ENCODE assay signal across 9 mouse cellular contexts in genomic region chr14:14064486-14065141, GRCm38 (mm10). TPM values are rescaled to one million over a fixed set of nuclear protein-coding genes. Genes with fewer than 3 reads are reported as not detected.
DNase-seq lines count a peak whose midpoint lies in the region; ATAC-seq lines count a peak whose summit lies in the region.
"Had no signal": no experiment of that assay in that cellular context is flagged by ENCODE, and none has a peak within 500 bp of the region (broad histone marks: within the 10 kb centered on the region; RNA-seq: fewer than 3 reads in every experiment).

No protein-coding gene starts in this region.

- intact Hi-C loops in left cerebral cortex, postnatal 4 days (cut with DNase I) = no loop called here
- intact Hi-C loops in heart, postnatal 14 days (cut with DNase I) = no loop called here

- DNase-seq in hindbrain, embryonic 11.5 days (ENCODE audit: low spot score) = no peak
- peak; percentile 36 for DNase-seq in embryo, embryonic 10.5 days (ENCODE audit: low spot score)
- DNase-seq in midbrain, embryonic 11.5 days (ENCODE audit: low spot score, missing footprints) = peak; percentile 89
- no peak for DNase-seq in left cerebral cortex, postnatal 4 days
- DNase-seq in frontal cortex, postnatal 25 days (ENCODE audit: low spot score in 2 of 2) = no peak
- no peak for DNase-seq in heart, postnatal 14 days

- H3K4me1 ChIP-seq in hindbrain, embryonic 13.5 days (replicated peaks) = peaks cover 28% of the 10 kb centered on the region
- H3K4me1 ChIP-seq in hindbrain, embryonic 11.5 days (replicated peaks; ENCODE audit: control insufficient read depth, insufficient read depth, low read length) = no peaks in the 10 kb centered on the region
- peaks cover 10% of the 10 kb centered on the region for H3K4me1 ChIP-seq in hindbrain, embryonic 16.5 days (ENCODE audit: control insufficient read depth, insufficient read depth, low read depth, low read length)
- H3K4me1 ChIP-seq in midbrain, embryonic 11.5 days (ENCODE audit: control insufficient read depth, insufficient read depth, low read length) = peaks cover 33% of the 10 kb centered on the region

- no peak overlapping the region for H3K9ac ChIP-seq in hindbrain, embryonic 13.5 days
- no peak overlapping the region for H3K9ac ChIP-seq in hindbrain, embryonic 11.5 days (ENCODE audit: low read depth, low read length)
- H3K9ac ChIP-seq in hindbrain, embryonic 16.5 days (ENCODE audit: low read depth, low read length) = no peak overlapping the region
- peak overlapping the region; percentile 27; the same call in 1 of the 2 replicates for H3K9ac ChIP-seq in midbrain, embryonic 11.5 days (ENCODE audit: low read length)

- H3K4me3 ChIP-seq in hindbrain, embryonic 13.5 days = no peak overlapping the region
- no peak overlapping the region for H3K4me3 ChIP-seq in hindbrain, embryonic 11.5 days (ENCODE audit: low read depth, low read length)
- H3K4me3 ChIP-seq in hindbrain, embryonic 16.5 days (ENCODE audit: low read length) = no peak overlapping the region
- no peak overlapping the region for H3K4me3 ChIP-seq in midbrain, embryonic 11.5 days (ENCODE audit: low read depth, low read length)

- H3K27me3 ChIP-seq in hindbrain, embryonic 13.5 days = no peaks in the 10 kb centered on the region
- no peaks in the 10 kb centered on the region for H3K27me3 ChIP-seq in hindbrain, embryonic 11.5 days (ENCODE audit: control insufficient read depth, insufficient read depth, low read length)
- no peaks in the 10 kb centered on the region for H3K27me3 ChIP-seq in hindbrain, embryonic 16.5 days (replicated peaks; ENCODE audit: control insufficient read depth, insufficient read depth, low read length)
- no peaks in the 10 kb centered on the region for H3K27me3 ChIP-seq in midbrain, embryonic 11.5 days (ENCODE audit: control insufficient read depth, insufficient read depth, low read length)
- H3K27me3 ChIP-seq: CH12.LX had no signal

- ATAC-seq in hindbrain, embryonic 13.5 days (ENCODE audit: low FRiP score) = no peak
- ATAC-seq in hindbrain, embryonic 11.5 days (ENCODE audit: low FRiP score) = no peak
- ATAC-seq in hindbrain, embryonic 16.5 days = 0 out of 2 replicates have a peak, but pooled peaks have one; percentile 11
- peak; percentile 3; the same call in 1 of the 2 replicates for ATAC-seq in midbrain, embryonic 11.5 days (ENCODE audit: low FRiP score)

- 33% methylated on average over 5 of the region's 5 CpGs for WGBS in hindbrain, embryonic 13.5 days
- 45% methylated on average over 5 of the region's 5 CpGs for WGBS in hindbrain, embryonic 11.5 days
- WGBS in hindbrain, embryonic 16.5 days = 27% methylated on average over 5 of the region's 5 CpGs
- 23% methylated on average over 5 of the region's 5 CpGs for WGBS in midbrain, embryonic 11.5 days

- no peaks in the 10 kb centered on the region for H3K9me3 ChIP-seq in hindbrain, embryonic 13.5 days
- no peaks in the 10 kb centered on the region for H3K9me3 ChIP-seq in hindbrain, embryonic 11.5 days (ENCODE audit: control insufficient read depth, low read length)
- H3K9me3 ChIP-seq in hindbrain, embryonic 16.5 days (ENCODE audit: control insufficient read depth, low read length) = no peaks in the 10 kb centered on the region
- no peaks in the 10 kb centered on the region for H3K9me3 ChIP-seq in midbrain, embryonic 11.5 days (ENCODE audit: control insufficient read depth, low read length)

- H3K36me3 ChIP-seq in hindbrain, embryonic 13.5 days = no peaks in the 10 kb centered on the region
- H3K36me3 ChIP-seq in hindbrain, embryonic 11.5 days (ENCODE audit: control insufficient read depth, insufficient read depth, low read length) = no peaks in the 10 kb centered on the region
- no peaks in the 10 kb centered on the region for H3K36me3 ChIP-seq in hindbrain, embryonic 16.5 days (ENCODE audit: control insufficient read depth, insufficient read depth, low read length)
- no peaks in the 10 kb centered on the region for H3K36me3 ChIP-seq in midbrain, embryonic 11.5 days (ENCODE audit: control insufficient read depth, insufficient read depth, low read length)

- no peak overlapping the region for H3K4me2 ChIP-seq in hindbrain, embryonic 13.5 days
- H3K4me2 ChIP-seq in hindbrain, embryonic 11.5 days (replicated peaks; ENCODE audit: low read depth, low read length) = no peak overlapping the region
- no peak overlapping the region for H3K4me2 ChIP-seq in hindbrain, embryonic 16.5 days (ENCODE audit: low read length)
- H3K4me2 ChIP-seq in midbrain, embryonic 11.5 days = no peak overlapping the region

- 0 out of 2 replicates have a peak overlapping the region, but pooled peaks have one; percentile 18 for H3K27ac ChIP-seq in hindbrain, embryonic 13.5 days
- no peak overlapping the region for H3K27ac ChIP-seq in hindbrain, embryonic 11.5 days (ENCODE audit: low read depth, low read length)
- 0 out of 2 replicates have a peak overlapping the region, but pooled peaks have one; percentile 10 for H3K27ac ChIP-seq in hindbrain, embryonic 16.5 days (ENCODE audit: low read depth, low read length)
- H3K27ac ChIP-seq in midbrain, embryonic 11.5 days (ENCODE audit: low read depth, low read length) = no peak overlapping the region; the same call in 1 of the 2 replicates

RNA-seq across cellular contexts. Expression of gene Psmd6, which starts 56.2 kb away (rescaled TPM):
- 279 and 284 TPM in 2 replicates for polyA plus RNA-seq in hindbrain, embryonic 13.5 days (2015; fragmentation: Nextera tagmentation; extraction: Ambion mirVana)
- 314 and 332 TPM in 2 replicates for polyA plus RNA-seq in hindbrain, embryonic 11.5 days (2014; fragmentation: Nextera tagmentation; extraction: Ambion mirVana)
- polyA plus RNA-seq in hindbrain, embryonic 16.5 days (2015; fragmentation: Nextera tagmentation; extraction: Ambion mirVana) = 244 and 245 TPM in 2 replicates
- 319 and 342 TPM in 2 replicates for polyA plus RNA-seq in midbrain, embryonic 11.5 days (2014; fragmentation: Nextera tagmentation; extraction: Ambion mirVana)
- total RNA-seq in left cerebral cortex, postnatal 4 days (2021) = 100 to 1,000 TPM; 142 to 144 TPM
- total RNA-seq in heart, postnatal 14 days (2021) = 10 to 100 TPM; 84.9 to 85.6 TPM

Comparison
In these comparisons a context has a peak if more than half of its experiments do, and no peak if none do; other contexts are left out.
1. ATAC-seq: peak in hindbrain, embryonic 16.5 days (single experiment) and midbrain, embryonic 11.5 days (single experiment); none in hindbrain, embryonic 13.5 days (single experiment) and hindbrain, embryonic 11.5 days (single experiment).
2. H3K27ac ChIP-seq: peak in hindbrain, embryonic 13.5 days (single experiment) and hindbrain, embryonic 16.5 days (single experiment); none in hindbrain, embryonic 11.5 days (single experiment) and midbrain, embryonic 11.5 days (single experiment).
3. DNase-seq: peak in embryo, embryonic 10.5 days (single experiment) and midbrain, embryonic 11.5 days (single experiment); none in hindbrain, embryonic 11.5 days (single experiment), left cerebral cortex, postnatal 4 days (single experiment), frontal cortex, postnatal 25 days (0 of 2) and heart, postnatal 14 days (0 of 2).